Mouse (Mus musculus) liver, adult 2 months (tissue): Measurements from ENCODE around the gene Gm7168.

Experiments used
- CTCF ChIP-seq: fragments of 200-500 bp; IDR thresholded peaks from 2 replicates; pipeline ENCODE4 v1.5.1; 2011; ENCODE audit warnings: low read depth, low read length, control low read depth
- POLR2A ChIP-seq: fragments of 200-500 bp; IDR thresholded peaks from 2 replicates; pipeline ENCODE4 v1.6.1; 2011; ENCODE audit warnings: low read length, control low read depth; ENCODE audit not compliant: insufficient read depth; ENCODE audit errors: extremely low read depth

- TF ChIP-seq CTCF (no peak), POLR2A (no peak)
These were observed 17.8 kb upstream of the Gm7168 start for GRCm38 (mm10) chr17:13930421-13930820.
